15 mouse cellular contexts compared by ENCODE assay signal in the genomic region with DNA sequence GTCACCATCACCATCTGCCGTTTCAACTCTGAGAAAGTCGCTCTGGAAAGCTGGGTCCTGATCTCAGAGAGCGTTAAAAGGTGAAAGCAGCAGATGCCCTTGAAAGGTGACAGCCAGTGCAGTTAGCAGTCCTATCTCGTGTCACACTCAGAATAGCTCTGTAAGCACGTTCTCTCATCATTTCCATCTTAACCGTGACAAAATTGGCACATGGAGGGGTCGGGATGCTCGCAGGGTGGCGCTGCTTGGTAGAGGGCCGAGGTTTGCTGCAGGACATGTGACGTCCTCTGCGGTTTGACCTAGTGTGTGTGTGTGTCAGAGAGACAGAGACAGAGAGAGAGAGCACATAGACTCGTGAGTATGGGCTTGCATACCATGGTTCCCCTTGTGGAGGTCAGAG.
DNase-seq lines count a peak whose midpoint lies in the region; ATAC-seq and TF ChIP-seq lines count a peak whose summit lies in the region.
"Had no signal": no experiment of that assay in that cellular context is flagged by ENCODE, and none has a peak within 500 bp of the region (broad histone marks: within the 10 kb centered on the region; RNA-seq: fewer than 3 reads in every experiment).

No protein-coding gene starts in this region.

- no peak overlapping the region for H3K4me3 ChIP-seq in heart, embryonic 14.5 days (ENCODE audit: control insufficient read depth in 1 of 2, insufficient read depth in 1 of 2, low read depth in 1 of 2, low read length in 2 of 2)
- H3K4me3 ChIP-seq in G1E (ENCODE audit: low read depth, low read length), result peak overlapping the region; percentile 57; the same call in 1 of the 2 replicates
- H3K4me3 ChIP-seq: left cerebral cortex, adult 2 months had no signal

- H3K36me3 ChIP-seq in heart, embryonic 14.5 days (ENCODE audit: control insufficient read depth, insufficient read depth, low read length), result no peaks in the 10 kb centered on the region
- H3K36me3 ChIP-seq in G1E (replicated peaks), result peaks cover 69% of the 10 kb centered on the region

- TF ChIP-seq CTCF in G1E (IDR thresholded peaks at IDR 0.05; ENCODE audit: low read depth, low read length), result no peak

- H3K9me3 ChIP-seq in heart, embryonic 14.5 days (ENCODE audit: control insufficient read depth, low read length), result no peaks in the 10 kb centered on the region
- no peaks in the 10 kb centered on the region for H3K9me3 ChIP-seq in G1E (replicated peaks)

- H3K4me1 ChIP-seq in heart, embryonic 14.5 days (ENCODE audit: control insufficient read depth in 2 of 2, insufficient read depth in 2 of 2, low read length in 2 of 2), result peaks cover 54 to 64% of the 10 kb centered on the region in 2 experiments
- H3K4me1 ChIP-seq in G1E (ENCODE audit: insufficient read depth, low read depth, low read length), result peaks cover 78% of the 10 kb centered on the region

- no peak; the same call in 1 of the 2 replicates for ATAC-seq in heart, embryonic 14.5 days (ENCODE audit: insufficient number of reproducible peaks, insufficient read depth, low FRiP score, low read depth)
- ATAC-seq in G1E (ENCODE audit: extremely low read depth, insufficient number of reproducible peaks, low FRiP score, poor library complexity, severe bottlenecking), result peak; percentile 17; the same call in 1 of the 2 replicates
- ATAC-seq in erythroid progenitor cell, adult 5-6 weeks (replicated peaks; ENCODE audit: low FRiP score, poor library complexity, severe bottlenecking), result 0 out of 2 replicates have a peak, but pooled peaks have one; percentile 3
- ATAC-seq in megakaryocyte, adult 5-6 weeks (ENCODE audit: poor library complexity, severe bottlenecking), result peak; percentile 11; the same call in 1 of the 2 replicates
- ATAC-seq: inflammation-experienced regulatory T-cells, adult 6 months had no signal

- WGBS in heart, embryonic 14.5 days, result 29% methylated on average over 13 of the region's 13 CpGs

- 0 out of 2 replicates have a peak overlapping the region, but pooled peaks have one; percentile 18 for H3K9ac ChIP-seq in heart, embryonic 14.5 days (ENCODE audit: low read length)

- peak overlapping the region; percentile 70 to 84 for H3K27ac ChIP-seq in heart, embryonic 14.5 days (replicated peaks in 1 of 2; ENCODE audit: control insufficient read depth in 1 of 2, insufficient read depth in 1 of 2, low read depth in 2 of 2, low read length in 2 of 2)
- H3K27ac ChIP-seq: left cerebral cortex, adult 2 months had no signal

- H3K27me3 ChIP-seq in heart, embryonic 14.5 days (ENCODE audit: control insufficient read depth, insufficient read depth, low read length), result no peaks in the 10 kb centered on the region
- no peaks in the 10 kb centered on the region for H3K27me3 ChIP-seq in G1E (ENCODE audit: insufficient read depth, low read length)
- H3K27me3 ChIP-seq: CH12.LX had no signal

- H3K4me2 ChIP-seq in heart, embryonic 14.5 days (ENCODE audit: low read length), result peak overlapping the region; percentile 5

- DNase-seq in heart, adult 8-10 months (ENCODE audit: low spot score), result no peak
- no peak for DNase-seq in G1E (ENCODE audit: low spot score)
- DNase-seq in frontal cortex, postnatal 36 days (ENCODE audit: low spot score in 2 of 2), result no peak
- no peak for DNase-seq in layer of hippocampus, adult 11-12 months (ENCODE audit: low spot score)
- DNase-seq: adrenal gland, postnatal 25 days; cerebellum, adult 11-12 months; gastrocnemius, postnatal 10 days; midbrain, embryonic 14.5 days; right cerebral cortex, adult 18-20 months had no signal
